Mouse (Mus musculus) frontal cortex, postnatal 36 days (tissue): ENCODE data around the gene Gm10719.
"Not testable (repeated sequence)": the region's sequence is repeated elsewhere in the genome, so short reads cannot be mapped to it uniquely, and the experiment has no call there.

Source experiments
- DNase-seq, 2 experiments: peaks; one replicate each; pipeline ENCODE4 v3.0.0; 2022; ENCODE audit warnings: low spot score in 2 of 2

Gm10719 gene

GRCm38 (mm10) chr9:3017108-3017507 is at the start of gene Gm10719:
TSS of gene Gm10719 (plus strand) at chr9:3017408.
- DNase-seq, result not testable (repeated sequence)

- peak; percentile 9 to 18 for DNase-seq
Measured at GRCm38 (mm10) chr9:3000445-3000972, 16.7 kb upstream of the Gm10719 start, which contains the start of gene Gm10722. TSS of gene Gm10722 (plus strand) at chr9:3000922.

GRCm38 (mm10) chr9:3001006-3001405 is 16.2 kb upstream of the Gm10719 start:
- peak in 1 of 2 experiments; percentile 12 for DNase-seq

- DNase-seq, result peak; percentile 87 to 99
Measured at GRCm38 (mm10) chr9:3001948-3002659, 15.1 kb upstream of the Gm10719 start.

- not testable (repeated sequence) for DNase-seq
Measured at GRCm38 (mm10) chr9:3002794-3003396, 14.3 kb upstream of the Gm10719 start, which contains the start of gene Gm11168. TSS of gene Gm11168 (plus strand) at chr9:3003346.

- DNase-seq, result not testable (repeated sequence)
Measured at GRCm38 (mm10) chr9:3006179-3006578, 11.0 kb upstream of the Gm10719 start.

- DNase-seq, result peak; percentile 98 to 99
Measured at GRCm38 (mm10) chr9:3006636-3007035, 10.6 kb upstream of the Gm10719 start.

GRCm38 (mm10) chr9:3007272-3007671 is 9.9 kb upstream of the Gm10719 start:
- DNase-seq, result not testable (repeated sequence)

GRCm38 (mm10) chr9:3009331-3009730 is 7.9 kb upstream of the Gm10719 start:
- not testable (repeated sequence) for DNase-seq

GRCm38 (mm10) chr9:3012054-3012621 is 5.1 kb upstream of the Gm10719 start:
- not testable (repeated sequence) for DNase-seq

- not testable (repeated sequence) for DNase-seq
Measured at GRCm38 (mm10) chr9:3012733-3013279, 4.4 kb upstream of the Gm10719 start, which contains the start of gene Gm10721. TSS of gene Gm10721 (plus strand) at chr9:3013140.

- not testable (repeated sequence) for DNase-seq
Measured at GRCm38 (mm10) chr9:3015354-3015753, 1.9 kb upstream of the Gm10719 start, which contains the start of gene Gm10720. TSS of gene Gm10720 (plus strand) at chr9:3015654.

GRCm38 (mm10) chr9:3015896-3016295 is 1.3 kb upstream of the Gm10719 start:
- DNase-seq, result not testable (repeated sequence)

- DNase-seq, result peak in 1 of 2 experiments; percentile 5
Measured at GRCm38 (mm10) chr9:3018944-3019343, 1.7 kb downstream of the Gm10719 start.

GRCm38 (mm10) chr9:3019835-3020727 is 2.9 kb downstream of the Gm10719 start:
- peak; percentile 3 to 36 for DNase-seq

- DNase-seq, result peak; percentile 48 to 60
Measured at GRCm38 (mm10) chr9:3022316-3023008, 5.3 kb downstream of the Gm10719 start.

- DNase-seq, result peak; percentile 15 to 57
Measured at GRCm38 (mm10) chr9:3023312-3023984, 6.2 kb downstream of the Gm10719 start, which contains the start of gene Gm10718. TSS of gene Gm10718 (plus strand) at chr9:3023547.

- DNase-seq, result peak; percentile 100
Measured at GRCm38 (mm10) chr9:3023985-3024648, 6.9 kb downstream of the Gm10719 start.

GRCm38 (mm10) chr9:3024912-3025467 is 7.8 kb downstream of the Gm10719 start, which contains the start of gene Gm10717:
TSS of gene Gm10717 (plus strand) at chr9:3025417.
- peak in 1 of 2 experiments; percentile 29 for DNase-seq
